Mouse (Mus musculus) intestine, embryonic 15.5 days (tissue): ENCODE results near the gene Uty. TPM values are rescaled to one million over a fixed set of nuclear protein-coding genes. Genes with fewer than 3 reads are reported as not detected.

ENCODE experiments used
- ATAC-seq: fragments of 200-750 bp; cut with Nextera tagmentation; 2 replicates; pipeline ENCODE4 v1.8.0; 2017; ENCODE audit warnings: moderate TSS enrichment, moderate library complexity
- H3K27ac ChIP-seq: fragments of 300-500 bp; sonication (generic); 2 replicates; pipeline ENCODE4 v1.5.1; 2015; ENCODE audit warnings: mild to moderate bottlenecking, inconsistent platforms
- H3K27me3 ChIP-seq: fragments of 300-500 bp; sonication (generic); replicated peaks from 2 replicates; pipeline ENCODE4 v1.6.1; 2015; ENCODE audit warnings: inconsistent platforms
- H3K36me3 ChIP-seq: fragments of 300-500 bp; sonication (generic); 2 replicates; pipeline ENCODE4 v1.6.1; 2015; ENCODE audit warnings: inconsistent platforms
- H3K4me1 ChIP-seq: fragments of 300-500 bp; sonication (generic); replicated peaks from 2 replicates; pipeline ENCODE4 v1.6.1; 2015; ENCODE audit warnings: inconsistent platforms
- H3K4me2 ChIP-seq: fragments of 300-500 bp; sonication (generic); replicated peaks from 2 replicates; pipeline ENCODE4 v1.6.1; 2015; ENCODE audit warnings: mild to moderate bottlenecking, inconsistent platforms
- H3K4me3 ChIP-seq: fragments of 300-500 bp; sonication (generic); replicated peaks from 2 replicates; pipeline ENCODE4 v1.5.1; 2015; ENCODE audit warnings: inconsistent platforms
- H3K9ac ChIP-seq: fragments of 300-500 bp; sonication (generic); 2 replicates; pipeline ENCODE4 v1.6.1; 2015; ENCODE audit warnings: inconsistent platforms
- H3K9me3 ChIP-seq: fragments of 300-500 bp; sonication (generic); 2 replicates; pipeline ENCODE4 v1.6.1; 2016; ENCODE audit warnings: inconsistent platforms
- WGBS: fragments of 180-500 bp; shearing (Covaris S2); methylation state at CpG from one replicate; pipeline ENCODE4 v1.1.7; 2015; 5-methylcytosine and 5-hydroxymethylcytosine counted together
- polyA plus RNA-seq: library from polyadenylated mRNA; unstranded; fragments of >200 nt; fragmentation: Nextera tagmentation; extraction: Ambion mirVana; gene quantifications from 2 replicates; pipeline ENCODE4 v1.2.1, GENCODE M21; 2015

The Uty gene
- polyA plus RNA-seq, result 10.7 and 10.9 TPM in 2 replicates

DNA sequence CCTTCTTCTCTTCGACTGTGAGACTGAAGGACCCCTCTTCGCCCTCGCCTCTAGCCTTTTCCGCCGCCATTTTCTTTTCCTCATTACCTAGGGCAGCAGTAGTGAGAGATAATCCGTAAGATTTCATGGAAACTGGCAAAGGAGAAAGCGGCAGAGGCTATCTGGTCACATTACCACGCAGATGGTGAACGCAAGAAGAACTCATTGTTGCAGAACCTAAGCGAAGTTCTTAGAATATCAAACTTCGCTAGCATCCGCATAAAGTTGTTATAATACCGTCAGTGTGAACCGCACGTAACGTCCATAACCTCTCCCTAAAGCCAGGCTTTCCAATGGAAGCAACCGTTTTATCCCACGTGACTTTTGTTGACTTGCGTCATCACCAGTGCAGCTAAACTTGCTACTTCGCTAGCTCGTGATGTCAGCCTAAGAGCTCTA, at the start of gene Uty:
Gene Uty (minus strand): TSS at position 334 of the 438 bp plus-strand sequence.
- 0% methylated on average over 18 of the region's 21 CpGs for WGBS
- peak within 1 kb of the TSS; percentile 35 for H3K4me3 ChIP-seq
- 0 out of 2 replicates have a peak within 1 kb of the TSS, but pooled peaks have one; percentile 22 for H3K27ac ChIP-seq
- no peaks in the 10 kb centered on the region for H3K27me3 ChIP-seq
- no peaks in the 10 kb centered on the region for H3K36me3 ChIP-seq
- peak within 1 kb of the TSS; percentile 30 for H3K9ac ChIP-seq
- no peak within 1 kb of the TSS for H3K4me2 ChIP-seq
- no peaks in the 10 kb centered on the region for H3K9me3 ChIP-seq
- peak; percentile 98 for ATAC-seq
- no peaks in the 10 kb centered on the region for H3K4me1 ChIP-seq

DNA sequence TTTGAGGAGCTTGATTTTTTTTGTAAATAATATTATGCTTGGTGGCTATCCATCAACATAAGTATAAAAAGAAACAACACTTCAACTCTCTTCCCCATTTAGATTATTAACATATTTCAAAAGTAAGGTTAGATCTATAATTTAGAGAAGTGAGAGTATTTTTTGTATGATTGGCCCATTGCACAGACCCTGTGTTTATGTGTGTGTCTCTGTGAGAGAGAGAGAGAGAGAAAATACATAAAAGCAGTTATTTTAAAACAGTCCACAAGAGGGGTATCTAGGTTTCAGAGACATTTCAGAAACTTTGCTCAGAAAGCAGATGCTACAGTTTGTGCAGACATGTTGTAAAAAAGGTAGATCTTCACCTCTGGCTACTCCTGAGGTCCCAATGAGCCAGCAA, 48.1 kb upstream of the Uty start:
- H3K9ac ChIP-seq, result no peak overlapping the region

GRCm38 (mm10) chrY:1286171-1286795, 40.7 kb upstream of the Uty start, which contains the start of gene Ddx3y:
TSS of gene Ddx3y (minus strand) at chrY:1286629.
- H3K36me3 ChIP-seq, result no peaks in the 10 kb centered on the region
- no peaks in the 10 kb centered on the region for H3K9me3 ChIP-seq
- no peak within 1 kb of the TSS for H3K4me2 ChIP-seq
- H3K4me3 ChIP-seq, result peak within 1 kb of the TSS; percentile 34
- ATAC-seq, result peak; percentile 95
- 0 out of 2 replicates have a peak within 1 kb of the TSS, but pooled peaks have one; percentile 17 for H3K27ac ChIP-seq
- no peaks in the 10 kb centered on the region for H3K4me1 ChIP-seq
- H3K27me3 ChIP-seq, result no peaks in the 10 kb centered on the region
- WGBS, result 2% methylated on average over 30 of the region's 31 CpGs
- no peak within 1 kb of the TSS for H3K9ac ChIP-seq

More for the DNA sequence above, 48.1 kb upstream of the Uty start:
- H3K27ac ChIP-seq, result no peak overlapping the region
- no peaks in the 10 kb centered on the region for H3K4me1 ChIP-seq
- ATAC-seq, result no peak
- no peaks in the 10 kb centered on the region for H3K9me3 ChIP-seq
- H3K36me3 ChIP-seq, result no peaks in the 10 kb centered on the region
- H3K4me2 ChIP-seq, result no peak overlapping the region
- H3K4me3 ChIP-seq, result no peak overlapping the region
- no peaks in the 10 kb centered on the region for H3K27me3 ChIP-seq

- 4% methylated on average over 12 of the region's 12 CpGs for WGBS
- 0 out of 2 replicates have a peak overlapping the region, but pooled peaks have one; percentile 17 for H3K27ac ChIP-seq
- no peaks in the 10 kb centered on the region for H3K36me3 ChIP-seq
- ATAC-seq, result peak; percentile 55; the same call in 1 of the 2 replicates
- H3K27me3 ChIP-seq, result no peaks in the 10 kb centered on the region
- no peaks in the 10 kb centered on the region for H3K9me3 ChIP-seq
- H3K4me1 ChIP-seq, result no peaks in the 10 kb centered on the region
- H3K9ac ChIP-seq, result no peak overlapping the region
- H3K4me3 ChIP-seq, result peak overlapping the region; percentile 34
- no peak overlapping the region for H3K4me2 ChIP-seq
Measured at GRCm38 (mm10) chrY:1285735-1286134, 40.2 kb upstream of the Uty start.

GRCm38 (mm10) chrY:1246117-1246516, 558 bp upstream of the Uty start:
- Histone ChIP-seq H3K27me3 (no peaks in the 10 kb centered on the region), H3K27ac (no peak overlapping the region), H3K9ac (no peak overlapping the region), H3K36me3 (no peaks in the 10 kb centered on the region), H3K4me1 (no peaks in the 10 kb centered on the region), H3K9me3 (no peaks in the 10 kb centered on the region), H3K4me2 (no peak overlapping the region), H3K4me3 (no peak overlapping the region)
- no peak for ATAC-seq
- WGBS, result 65% methylated on average over 6 of the region's 6 CpGs

DNA sequence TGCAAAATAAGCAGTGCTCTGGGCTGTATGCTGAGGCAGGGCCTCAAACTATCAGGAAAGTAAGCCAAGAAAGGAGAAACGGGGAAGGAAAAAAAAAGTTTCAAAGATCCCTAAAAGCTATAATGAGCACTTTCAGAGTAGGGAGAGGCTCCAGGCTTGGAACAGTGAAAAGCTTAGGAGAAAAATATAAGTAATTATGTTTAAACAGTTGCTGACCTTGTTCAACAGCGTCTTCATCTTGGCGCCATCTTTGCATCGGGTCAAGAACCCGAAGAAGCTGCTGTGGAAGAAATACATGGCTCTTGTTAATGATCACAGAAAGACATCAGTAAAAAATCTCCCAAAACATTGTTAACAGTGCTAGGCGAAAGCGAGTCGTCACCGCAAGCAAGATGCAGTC, 619 bp downstream of the Uty start:
- Histone ChIP-seq H3K9me3 (no peaks in the 10 kb centered on the region), H3K4me2 (no peak overlapping the region), H3K4me1 (no peaks in the 10 kb centered on the region), H3K9ac (peak overlapping the region; percentile 30), H3K27ac (0 out of 2 replicates have a peak overlapping the region, but pooled peaks have one; percentile 22), H3K27me3 (no peaks in the 10 kb centered on the region), H3K4me3 (peak overlapping the region; percentile 35), H3K36me3 (no peaks in the 10 kb centered on the region)
- peak; percentile 36 for ATAC-seq
- WGBS, result 0% methylated on average over 5 of the region's 9 CpGs

DNA sequence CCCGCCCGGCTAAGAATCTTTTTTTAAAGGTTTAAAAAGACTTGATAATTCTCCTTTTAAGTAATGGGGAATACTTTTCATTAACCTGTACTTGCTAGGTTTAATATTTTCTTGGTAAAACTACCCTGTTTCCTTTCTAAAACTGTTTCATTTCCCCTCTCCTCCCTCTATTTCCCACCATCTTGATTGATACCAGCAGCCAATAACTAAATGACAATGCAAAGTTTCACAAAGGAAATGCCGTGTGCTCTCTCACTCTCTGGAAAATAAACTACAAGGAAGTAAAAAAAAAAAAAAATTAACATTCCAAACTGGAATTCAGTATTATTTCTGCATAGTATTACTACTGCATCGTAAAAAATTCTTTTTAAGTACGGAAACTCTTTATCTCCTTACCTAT, 1.1 kb downstream of the Uty start:
- H3K4me3 ChIP-seq, result peak overlapping the region; percentile 35; the same call in 1 of the 2 replicates
- H3K9me3 ChIP-seq, result no peaks in the 10 kb centered on the region
- no peaks in the 10 kb centered on the region for H3K36me3 ChIP-seq
- no peak overlapping the region for H3K27ac ChIP-seq
- no peaks in the 10 kb centered on the region for H3K4me1 ChIP-seq
- 44% methylated on average over 5 of the region's 5 CpGs for WGBS
- no peaks in the 10 kb centered on the region for H3K27me3 ChIP-seq
- no peak overlapping the region for H3K9ac ChIP-seq
- H3K4me2 ChIP-seq, result no peak overlapping the region
- no peak for ATAC-seq

GRCm38 (mm10) chrY:1220001-1220400, 25.6 kb downstream of the Uty start:
- Histone ChIP-seq H3K9me3 (no peaks in the 10 kb centered on the region), H3K9ac (no peak overlapping the region), H3K36me3 (no peaks in the 10 kb centered on the region), H3K27me3 (no peaks in the 10 kb centered on the region), H3K4me2 (no peak overlapping the region), H3K4me1 (no peaks in the 10 kb centered on the region), H3K27ac (no peak overlapping the region), H3K4me3 (no peak overlapping the region)
- no peak for ATAC-seq
- WGBS, result 82% methylated on average over 4 of the region's 7 CpGs

DNA sequence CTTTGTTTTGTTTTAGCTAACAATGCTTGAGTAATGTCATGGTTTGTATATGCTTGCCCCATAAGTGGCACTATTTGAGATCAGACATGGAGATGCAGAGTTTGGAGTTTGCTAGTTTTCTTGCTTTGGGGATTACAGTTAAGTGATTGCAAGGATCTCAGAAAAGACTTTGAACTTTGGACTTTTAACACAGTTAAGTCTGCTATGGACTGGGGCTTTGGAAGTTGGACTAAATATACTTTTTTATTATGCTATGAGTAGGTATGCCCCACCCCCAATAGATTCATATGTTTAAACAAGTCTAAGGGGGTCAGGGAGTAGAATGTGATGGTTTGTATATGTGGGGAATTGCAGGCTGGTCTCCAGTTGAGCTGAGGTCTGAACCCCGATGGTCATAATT, 67.1 kb downstream of the Uty start:
- Histone ChIP-seq H3K9me3 (no peaks in the 10 kb centered on the region), H3K4me3 (no peak overlapping the region), H3K27me3 (no peaks in the 10 kb centered on the region), H3K9ac (no peak overlapping the region), H3K36me3 (no peaks in the 10 kb centered on the region), H3K4me2 (no peak overlapping the region), H3K4me1 (no peaks in the 10 kb centered on the region), H3K27ac (no peak overlapping the region)
- peak; percentile 63; the same call in 1 of the 2 replicates for ATAC-seq
- WGBS, result 100% methylated on average over 1 of the region's 1 CpGs

GRCm38 (mm10) chrY:1163054-1163453, 82.5 kb downstream of the Uty start:
- H3K9me3 ChIP-seq, result no peaks in the 10 kb centered on the region
- H3K27ac ChIP-seq, result no peak overlapping the region
- no peaks in the 10 kb centered on the region for H3K4me1 ChIP-seq
- no peak for ATAC-seq
- H3K4me3 ChIP-seq, result no peak overlapping the region
- no peaks in the 10 kb centered on the region for H3K36me3 ChIP-seq
- H3K27me3 ChIP-seq, result no peaks in the 10 kb centered on the region
- no peak overlapping the region for H3K4me2 ChIP-seq
- no peak overlapping the region for H3K9ac ChIP-seq

DNA sequence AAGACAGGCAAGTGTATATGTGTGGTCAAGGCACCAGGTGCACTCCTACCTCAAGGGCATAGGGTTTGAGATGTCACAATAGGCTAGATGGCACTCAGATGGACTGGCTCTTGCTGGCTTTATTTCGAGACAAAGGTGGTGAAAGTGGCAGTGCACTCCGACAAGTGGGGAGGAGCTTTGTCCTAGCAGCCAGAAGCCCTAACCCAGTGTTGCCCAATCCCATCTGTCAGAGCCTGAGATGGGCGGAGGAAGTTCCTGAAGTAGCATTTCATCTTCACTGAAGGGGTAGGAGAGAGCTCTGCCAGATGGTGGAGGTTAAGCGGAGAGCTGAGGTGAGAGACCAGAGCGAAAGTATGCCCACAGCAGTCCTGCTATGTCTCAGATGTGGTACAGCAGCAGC, 129.4 kb downstream of the Uty start:
- H3K4me1 ChIP-seq, result no peaks in the 10 kb centered on the region
- H3K9ac ChIP-seq, result no peak overlapping the region
- H3K27ac ChIP-seq, result no peak overlapping the region
- H3K36me3 ChIP-seq, result no peaks in the 10 kb centered on the region
- no peaks in the 10 kb centered on the region for H3K27me3 ChIP-seq
- no peak for ATAC-seq
- H3K9me3 ChIP-seq, result no peaks in the 10 kb centered on the region
- H3K4me3 ChIP-seq, result no peak overlapping the region
- WGBS, result 80% methylated on average over 5 of the region's 5 CpGs
- H3K4me2 ChIP-seq, result no peak overlapping the region

- Histone ChIP-seq H3K27ac (no peak overlapping the region), H3K27me3 (no peaks in the 10 kb centered on the region), H3K4me2 (no peak overlapping the region), H3K4me3 (no peak overlapping the region), H3K9me3 (no peaks in the 10 kb centered on the region), H3K36me3 (no peaks in the 10 kb centered on the region), H3K9ac (no peak overlapping the region), H3K4me1 (no peaks in the 10 kb centered on the region)
- WGBS, result 78% methylated on average over 2 of the region's 2 CpGs
- no peak for ATAC-seq
Measured at GRCm38 (mm10) chrY:1114016-1114415, 131.5 kb downstream of the Uty start.
